Mouse (Mus musculus) spleen, adult 2 months (tissue): ENCODE measurements around the gene Wdr20.

Experiments used
- CTCF ChIP-seq: fragments of 200-500 bp; IDR thresholded peaks from 2 replicates; pipeline ENCODE4 v1.5.1; 2011; ENCODE audit warnings: mild to moderate bottlenecking, inconsistent platforms; ENCODE audit not compliant: insufficient read depth, insufficient read length, insufficient replicate concordance; ENCODE audit errors: extremely low read depth
- POLR2A ChIP-seq: fragments of 200-500 bp; IDR thresholded peaks from 2 replicates; pipeline ENCODE4 v1.6.1; 2011; ENCODE audit warnings: low read depth, low read length, inconsistent platforms

GRCm38 (mm10) chr12:110851414-110851813, 113.7 kb downstream of the Wdr20 start:
- no peak for TF ChIP-seq POLR2A
- TF ChIP-seq CTCF, result no peak
